ENCODE assay signal across 17 mouse cellular contexts in genomic region chr1:172181777-172182176, GRCm38 (mm10). TPM values are rescaled to one million over a fixed set of nuclear protein-coding genes. Genes with fewer than 3 reads are reported as not detected.
"Had no signal": no experiment of that assay in that cellular context is flagged by ENCODE, and none has a peak within 500 bp of the region (broad histone marks: within the 10 kb centered on the region; RNA-seq: fewer than 3 reads in every experiment).

No protein-coding gene starts in this region.

- DNase-seq: retina, postnatal 1 day; right cerebral cortex, adult 18-20 months; right cerebral cortex, postnatal 14 days; right cerebral cortex, postnatal 25 days; right cerebral cortex, postnatal 4 days; spleen, adult 18-20 months; thymus, adult 18-20 months; thymus, adult 2 months; thymus, postnatal 14 days; thymus, postnatal 25 days; thymus, postnatal 36 days; thymus, postnatal 4 days had no signal

- H3K4me3 ChIP-seq: neural tube, embryonic 13.5 days; neural tube, embryonic 15.5 days; stomach, embryonic 15.5 days had no signal

- H3K27ac ChIP-seq: neural tube, embryonic 13.5 days; neural tube, embryonic 15.5 days; stomach, embryonic 15.5 days; stomach, postnatal 0 days had no signal

RNA-seq across cellular contexts. Expression of gene Casq1, which starts 37.9 kb away (rescaled TPM):
- total RNA-seq: neutrophil, adult 5-6 weeks had no signal
